Mouse (Mus musculus) R1 (cell line): ENCODE results near the gene Grin2d.

Experiments
- DNase-seq: peaks from one replicate; pipeline ENCODE4 v3.0.0-alpha.2; 2018; ENCODE audit warnings: low read depth, low spot score

Gene Grin2d

GRCm38 (mm10) chr7:45897258-45897757 is 19.1 kb upstream of the Grin2d start:
- DNase-seq, result peak; percentile 96

GRCm38 (mm10) chr7:45896517-45897257 is 18.5 kb upstream of the Grin2d start, which contains the start of the genes Syngr4 and Tmem143:
Syngr4 (minus strand) TSS chr7:45896714.
Tmem143 (plus strand) TSS chr7:45896941.
- DNase-seq, result peak; percentile 100

GRCm38 (mm10) chr7:45895931-45896516 is 17.8 kb upstream of the Grin2d start:
- no peak for DNase-seq

GRCm38 (mm10) chr7:45892651-45893050 is 14.5 kb upstream of the Grin2d start:
- no peak for DNase-seq

DNA sequence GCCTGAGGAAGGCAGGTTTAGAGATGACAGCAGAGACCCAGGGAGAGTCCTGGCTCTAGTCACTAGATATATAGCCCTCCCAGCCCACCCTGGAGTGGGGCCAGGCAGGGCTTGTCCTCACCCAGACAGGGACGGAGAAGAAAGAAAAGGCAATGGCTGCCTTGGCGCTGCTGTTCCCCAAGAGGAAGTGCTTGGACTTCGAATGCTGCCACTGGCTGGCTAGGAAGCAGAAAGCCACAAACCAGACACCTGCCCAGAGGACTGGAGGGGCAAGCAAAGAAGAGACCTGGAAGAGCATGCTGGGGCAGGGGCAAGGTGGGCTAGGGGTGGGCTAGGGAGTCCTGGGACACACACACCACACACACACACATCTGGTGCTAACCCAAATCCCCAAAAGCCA is 9.1 kb upstream of the Grin2d start:
- no peak for DNase-seq

- DNase-seq, result peak; percentile 79
These were observed 2.8 kb upstream of the Grin2d start for GRCm38 (mm10) chr7:45881011-45881410.

GRCm38 (mm10) chr7:45880531-45880930 is 2.4 kb upstream of the Grin2d start:
- peak; percentile 83 for DNase-seq

DNA sequence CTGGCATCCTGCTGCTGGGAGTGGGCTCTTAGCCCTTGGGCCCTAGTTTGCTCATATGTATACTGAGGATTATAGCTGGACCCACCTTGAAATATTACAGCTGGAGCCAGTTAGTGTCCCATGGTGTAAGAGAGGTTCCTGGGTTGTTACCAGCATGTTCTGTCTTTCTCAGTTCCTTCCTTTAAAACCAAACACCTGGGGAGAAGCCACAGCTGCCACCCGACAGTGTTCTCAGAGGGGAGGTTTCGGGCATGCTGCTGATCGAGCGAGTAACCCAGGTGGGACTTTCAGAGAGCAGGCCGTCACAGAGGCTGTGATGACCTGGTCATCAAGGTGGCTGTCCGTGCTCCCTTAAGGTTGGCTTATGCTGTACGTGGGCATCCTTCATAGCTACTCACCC is 1.3 kb downstream of the Grin2d start:
- DNase-seq, result no peak

DNA sequence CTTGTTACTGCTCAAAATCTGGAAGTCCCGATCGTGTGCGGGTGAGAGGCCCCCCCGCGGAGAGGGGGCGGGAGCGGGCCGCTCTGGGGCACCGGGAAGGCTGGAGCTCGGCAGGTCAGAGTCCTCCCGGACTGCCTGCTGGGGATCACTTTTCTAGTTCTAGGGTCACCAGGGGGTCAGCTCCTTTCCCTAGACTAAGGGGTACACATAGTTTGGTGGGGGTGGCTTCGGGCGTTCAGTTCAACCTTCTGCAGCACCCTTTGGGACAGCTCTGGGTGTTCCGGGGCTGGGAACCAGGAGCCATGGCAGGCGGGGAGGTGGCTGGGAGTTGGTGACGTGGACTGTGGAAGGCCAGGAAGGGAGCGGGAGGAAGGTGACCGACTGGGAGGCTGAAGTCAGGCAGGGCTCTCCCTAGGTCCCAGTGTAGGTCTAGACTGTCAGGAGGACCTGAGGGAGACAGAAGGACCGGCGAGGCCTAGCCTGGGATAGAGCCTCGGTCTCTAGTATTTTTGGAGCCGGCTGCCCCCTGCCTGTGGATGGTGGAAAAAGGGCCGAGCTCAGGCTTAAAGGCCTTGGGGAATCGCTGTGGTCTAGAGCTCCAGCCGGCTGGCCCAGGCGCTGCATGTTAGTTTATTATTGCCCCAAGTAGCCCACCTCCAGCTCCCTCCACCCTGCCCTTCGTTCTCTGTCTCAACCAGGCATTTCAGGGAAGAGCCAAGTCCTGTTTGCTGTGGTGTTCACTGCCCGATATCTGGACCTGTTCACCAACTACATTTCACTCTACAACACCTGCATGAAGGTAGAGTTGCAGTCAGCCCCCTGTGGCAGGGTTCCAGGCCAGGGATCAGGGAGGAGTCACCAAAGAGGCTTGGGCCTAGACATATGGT is 4.9 kb downstream of the Grin2d start:
- peak; percentile 56 for DNase-seq

DNA sequence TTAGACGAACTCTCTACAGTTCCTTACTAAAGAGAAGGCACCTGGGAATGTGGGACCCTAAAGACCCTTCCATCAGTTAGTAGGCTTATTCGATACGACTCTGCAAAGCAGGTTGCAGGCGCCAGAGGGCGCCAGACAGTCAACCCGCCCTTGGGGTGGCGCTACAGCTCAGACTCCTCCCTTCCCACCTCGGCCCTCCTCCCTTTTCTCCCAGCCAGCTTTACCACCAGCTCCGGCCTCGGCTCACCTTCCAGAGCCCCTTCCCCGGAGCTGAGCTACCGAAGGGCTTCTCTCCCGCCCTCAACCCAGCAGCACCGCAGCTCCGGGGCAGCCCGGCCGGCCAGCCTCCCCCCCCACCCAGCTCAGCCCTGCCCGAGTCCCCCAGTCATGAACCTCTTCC is 5.6 kb downstream of the Grin2d start, which contains the start of gene Kdelr1:
Gene Kdelr1, plus strand, starts transcription at position 149 of the 400 bp plus-strand sequence.
- DNase-seq, result peak; percentile 90

DNA sequence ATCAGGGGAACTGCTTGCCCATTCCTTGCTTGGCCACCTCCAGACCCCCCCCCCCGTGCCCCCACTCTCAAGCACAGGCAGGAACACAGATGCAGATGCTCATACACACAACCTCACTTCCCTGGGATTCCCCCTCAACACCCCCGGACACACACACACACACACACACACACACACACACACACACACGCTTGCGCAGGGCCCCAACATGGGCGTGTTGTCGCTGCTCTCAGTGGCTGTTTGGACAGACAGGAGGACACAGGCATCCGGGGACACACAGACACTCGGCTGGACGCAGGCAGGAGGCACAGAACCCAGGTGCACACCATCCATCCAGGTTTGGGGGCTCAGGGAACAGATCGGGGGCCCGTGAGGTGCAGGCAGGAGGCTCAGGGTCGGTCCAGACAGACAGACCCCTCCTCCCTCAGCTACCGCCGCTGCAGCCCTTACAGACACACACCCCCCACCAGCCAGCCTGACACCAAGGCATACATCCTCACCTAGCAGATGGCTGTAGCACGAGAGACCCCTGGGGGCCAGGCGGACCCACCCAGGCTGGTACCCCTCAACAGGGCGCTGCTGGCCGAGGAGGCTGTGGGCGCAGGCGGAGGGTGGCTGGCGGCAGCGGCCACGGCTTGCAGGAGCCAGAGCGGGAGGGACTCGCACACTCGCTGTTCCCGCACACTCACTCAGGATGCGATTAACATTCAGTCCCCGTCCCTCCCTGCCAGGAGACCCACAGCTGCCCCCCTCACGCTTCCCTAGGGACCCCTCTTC is 7.7 kb downstream of the Grin2d start:
- DNase-seq, result no peak

DNA sequence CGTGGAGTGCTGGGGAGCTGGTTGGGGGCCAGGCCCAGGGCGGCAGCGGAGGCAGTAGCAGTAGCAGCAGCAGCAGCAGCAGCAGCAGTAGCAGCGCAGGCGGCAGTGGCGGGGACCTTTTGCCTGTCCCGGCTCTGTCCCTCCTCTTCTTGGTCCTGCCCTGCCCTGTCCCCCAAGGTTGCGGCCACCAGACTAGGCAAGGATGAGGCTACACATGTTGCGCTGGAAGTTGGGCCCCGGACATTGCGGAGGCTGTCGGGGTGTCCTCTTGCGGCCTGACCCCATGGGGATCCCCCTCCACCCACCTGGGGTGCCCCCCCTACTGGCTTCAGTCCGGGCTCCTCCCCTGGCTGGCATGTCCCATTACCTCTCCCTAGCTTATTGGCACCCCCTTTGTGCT is 8.4 kb downstream of the Grin2d start:
- DNase-seq, result no peak

- no peak for DNase-seq
These were observed 9.0 kb downstream of the Grin2d start for GRCm38 (mm10) chr7:45869107-45869670.

- no peak for DNase-seq
These were observed 10.3 kb downstream of the Grin2d start for GRCm38 (mm10) chr7:45867871-45868270.

DNA sequence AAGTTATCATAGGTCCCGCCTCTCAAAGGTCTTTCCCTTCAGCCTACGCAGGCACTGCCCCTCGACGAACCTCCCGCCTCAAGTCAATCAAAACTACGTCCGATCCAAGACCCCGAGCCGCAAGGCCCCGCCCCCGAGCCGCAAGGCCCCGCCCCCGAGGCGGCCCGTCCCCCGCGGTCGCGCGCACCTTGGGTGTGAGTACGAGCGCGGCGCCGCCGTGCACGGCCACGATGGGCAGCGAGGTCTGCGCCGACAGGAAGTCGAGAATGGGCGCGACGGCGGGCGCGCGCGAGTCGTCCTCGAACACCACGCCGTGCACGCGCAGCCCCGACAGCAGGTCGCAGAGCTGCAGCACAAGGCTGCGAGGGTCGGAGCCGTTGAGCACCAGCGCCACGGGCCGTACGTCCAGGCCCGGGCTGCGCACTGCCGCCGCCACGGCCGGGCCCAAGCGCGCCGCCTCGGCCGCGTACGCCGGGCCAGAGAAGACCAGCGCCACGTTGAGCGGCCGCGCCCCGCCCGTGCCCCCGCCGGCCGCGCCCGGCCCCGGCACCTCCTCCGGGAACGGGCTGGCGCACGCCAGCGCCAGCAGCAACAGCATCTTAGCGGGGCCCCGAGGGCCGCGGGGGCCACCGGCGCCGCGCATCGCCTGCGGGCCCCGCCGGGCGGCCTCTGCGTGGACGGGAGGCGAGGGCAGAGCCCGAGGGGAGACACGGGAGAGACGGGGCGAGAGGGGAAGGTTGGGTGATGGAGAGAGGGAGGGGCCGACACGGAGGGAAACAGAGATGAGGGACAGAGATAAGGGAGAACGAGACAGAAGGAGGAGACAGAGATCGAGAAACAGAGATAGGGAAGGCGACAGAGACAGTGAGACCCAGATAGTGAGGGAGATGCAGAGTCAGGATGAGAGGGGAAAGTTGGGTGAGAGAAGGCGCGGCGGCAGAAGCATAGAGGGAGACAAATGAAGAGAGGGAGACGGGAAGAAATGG is 12.0 kb downstream of the Grin2d start:
- peak; percentile 96 for DNase-seq

DNA sequence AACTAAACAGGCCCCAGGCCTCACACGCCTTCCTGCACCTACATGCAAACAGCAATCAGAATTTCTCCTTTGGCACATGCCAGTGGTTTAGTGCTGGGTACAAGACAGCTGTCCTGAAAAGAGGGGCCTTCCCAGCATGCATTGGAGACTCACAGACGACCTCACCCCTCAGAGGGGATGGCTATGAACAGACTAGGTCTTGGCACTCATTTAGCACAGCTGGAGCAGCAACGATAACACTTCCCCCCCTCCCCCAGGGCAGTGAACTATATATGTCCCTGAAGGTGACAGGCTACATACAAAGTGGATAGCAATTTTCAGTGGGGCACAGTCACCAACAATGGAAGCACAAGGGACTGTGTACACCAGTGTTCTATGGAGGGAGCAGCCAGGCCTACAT is 13.7 kb downstream of the Grin2d start:
- DNase-seq, result no peak

- DNase-seq, result no peak
These were observed 15.4 kb downstream of the Grin2d start for GRCm38 (mm10) chr7:45862804-45863203.

GRCm38 (mm10) chr7:45859008-45859407 is 19.2 kb downstream of the Grin2d start:
- DNase-seq, result no peak
